Mouse (Mus musculus): ENCODE measurements at regions not wholly inside any gene's neighbourhood (a gene's known extent, or its start where the extent isn't known, plus 50 kb on each side); places are given as distances from the start of the nearest gene placed in this dataset.

DNA sequence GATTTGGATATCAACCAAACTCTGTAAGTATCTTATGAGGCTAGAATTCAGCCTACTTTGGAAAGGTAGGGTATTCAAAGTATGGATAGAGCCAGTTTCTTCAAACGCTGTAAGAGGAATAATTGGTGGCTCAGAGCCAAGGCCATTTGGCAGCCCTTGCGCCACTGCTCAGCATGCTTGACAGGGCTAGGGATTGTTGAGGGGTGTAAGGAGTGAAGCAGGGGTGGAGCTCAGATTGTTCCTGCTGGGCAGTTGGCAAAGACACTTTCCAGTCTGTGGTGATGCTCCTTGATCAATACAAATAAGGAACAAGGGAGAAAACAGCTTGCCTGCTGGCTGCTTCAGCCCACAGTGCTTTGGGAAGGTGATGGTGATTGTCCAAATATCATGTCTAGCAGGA, 181.9 kb downstream of the Kcna5 start:
- peak; percentile 18 for DNase-seq

GRCm38 (mm10) chr6:126350476-126350875, 183.8 kb upstream of the Ntf3 start:
- no peak for DNase-seq

DNA sequence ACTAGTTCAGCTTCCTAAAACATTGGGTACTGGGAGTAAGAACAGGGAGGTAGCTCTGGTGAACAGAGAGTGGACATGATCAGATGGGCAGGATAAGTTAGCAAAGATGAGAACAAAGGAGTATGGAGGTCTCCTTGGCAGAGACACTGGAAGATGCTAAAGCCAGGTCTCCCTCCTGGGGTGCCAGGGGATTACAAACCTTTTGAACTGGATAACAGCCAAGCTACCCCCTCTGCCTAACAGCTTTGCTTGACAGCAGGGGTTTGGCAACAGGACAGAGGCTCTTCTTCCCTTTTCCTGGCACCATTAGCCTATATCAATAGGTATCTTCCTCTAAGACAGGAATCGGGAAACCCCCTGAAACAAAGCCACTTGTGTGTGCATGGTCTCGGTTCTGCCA, 183.2 kb upstream of the Ntf3 start:
- DNase-seq = no peak

GRCm38 (mm10) chr6:126345221-126345620, 178.5 kb upstream of the Ntf3 start:
- no peak for DNase-seq

DNA sequence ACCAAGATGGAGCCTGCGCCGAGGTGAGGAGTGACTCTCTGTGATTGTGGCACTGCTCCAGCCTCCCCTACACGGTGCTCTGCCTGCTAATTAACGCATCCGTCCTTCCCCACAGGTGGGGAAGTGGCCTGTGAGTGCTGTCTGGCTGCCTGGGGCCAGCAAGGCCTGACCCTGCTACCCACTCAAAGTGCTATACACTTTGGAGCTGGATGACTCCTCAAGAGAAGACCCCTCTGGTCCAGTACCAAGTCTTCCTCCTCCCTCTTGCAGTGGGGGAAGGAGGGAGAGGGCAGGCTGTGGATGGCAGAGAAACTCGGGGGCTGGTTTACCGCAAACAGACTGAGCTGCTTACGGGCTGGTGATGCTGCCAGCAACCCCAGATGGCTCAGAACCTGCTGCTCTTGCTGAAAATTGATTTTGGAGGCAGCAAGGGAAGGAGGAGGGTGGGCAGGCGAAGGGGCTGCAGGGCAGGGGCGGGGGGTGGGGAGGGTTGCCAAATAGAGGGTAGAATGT, 173.4 kb upstream of the Ntf3 start:
- DNase-seq = no peak

DNA sequence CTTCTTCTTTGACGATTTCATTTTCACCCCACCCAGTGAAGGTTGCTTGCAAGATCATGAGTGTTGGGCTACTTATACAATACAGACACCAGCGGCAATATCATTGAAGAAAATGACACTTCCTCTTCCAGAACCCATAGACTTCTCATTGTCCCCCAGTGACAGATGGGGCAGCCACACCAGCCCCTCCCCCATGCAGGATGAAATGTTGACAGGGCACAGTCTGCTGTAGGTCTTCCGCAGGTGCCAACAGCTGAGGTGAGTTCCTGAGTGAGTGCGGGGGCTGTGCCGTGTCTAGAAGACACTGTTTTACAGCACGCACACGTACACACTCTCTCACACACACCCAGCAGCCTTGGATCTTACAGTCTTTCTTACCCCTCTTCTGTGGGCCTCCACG, 171.0 kb upstream of the Ntf3 start:
- DNase-seq = no peak

- DNase-seq = no peak
These were observed 167.5 kb upstream of the Ntf3 start for GRCm38 (mm10) chr6:126334258-126334657.

DNA sequence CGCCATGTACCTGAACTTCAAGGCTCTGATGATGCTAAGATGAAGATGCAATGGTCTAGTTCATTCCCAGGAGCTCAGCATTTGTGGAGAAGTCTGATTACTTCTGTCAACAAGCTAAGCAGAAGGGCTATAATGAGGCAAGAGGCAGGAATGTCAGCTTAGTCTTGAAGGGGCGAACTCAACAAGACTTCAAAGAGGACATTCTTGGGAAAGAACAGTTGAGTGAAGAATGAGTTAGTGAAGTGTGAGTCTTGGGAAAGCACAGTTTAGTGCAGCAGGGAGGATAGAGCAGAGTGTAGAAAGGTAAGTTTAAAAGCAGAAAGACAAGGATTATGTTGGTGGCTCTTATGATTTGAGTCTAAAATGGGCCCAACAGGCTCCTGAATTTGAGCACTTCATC, 160.5 kb upstream of the Ntf3 start:
- DNase-seq = no peak

GRCm38 (mm10) chr6:126318523-126318922, 151.8 kb upstream of the Ntf3 start:
- DNase-seq = no peak

GRCm38 (mm10) chr6:126310786-126311480, 144.2 kb upstream of the Ntf3 start:
- no peak for DNase-seq

DNA sequence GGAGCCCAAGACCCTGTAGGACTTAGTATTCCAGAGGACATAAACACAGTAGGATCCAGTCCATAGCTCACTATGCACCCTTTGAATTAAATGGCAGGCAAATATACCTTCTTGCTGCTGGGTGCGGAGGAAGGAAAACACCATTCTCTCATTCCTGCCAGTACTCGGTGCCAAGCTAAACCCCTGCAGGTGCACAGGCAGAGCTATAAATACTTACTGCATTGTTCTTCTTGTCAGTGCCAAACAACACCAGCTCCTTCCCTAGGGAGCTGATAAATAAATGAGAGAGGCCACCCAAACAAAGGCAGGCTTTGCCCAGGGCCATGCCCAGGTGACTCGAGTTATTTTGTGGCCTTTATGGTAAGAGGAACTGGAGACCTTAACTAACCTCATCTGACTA, 136.4 kb upstream of the Ntf3 start:
- no peak for DNase-seq

GRCm38 (mm10) chr6:126291581-126291980, 124.9 kb upstream of the Ntf3 start:
- no peak for DNase-seq

GRCm38 (mm10) chr6:126287166-126287565, 120.5 kb upstream of the Ntf3 start:
- DNase-seq = no peak

GRCm38 (mm10) chr6:126286201-126286600, 119.5 kb upstream of the Ntf3 start:
- DNase-seq = no peak

- DNase-seq = no peak
These were observed 117.7 kb upstream of the Ntf3 start for GRCm38 (mm10) chr6:126284409-126284808.

- no peak for DNase-seq
These were observed 113.6 kb upstream of the Ntf3 start for GRCm38 (mm10) chr6:126280352-126280751.

DNA sequence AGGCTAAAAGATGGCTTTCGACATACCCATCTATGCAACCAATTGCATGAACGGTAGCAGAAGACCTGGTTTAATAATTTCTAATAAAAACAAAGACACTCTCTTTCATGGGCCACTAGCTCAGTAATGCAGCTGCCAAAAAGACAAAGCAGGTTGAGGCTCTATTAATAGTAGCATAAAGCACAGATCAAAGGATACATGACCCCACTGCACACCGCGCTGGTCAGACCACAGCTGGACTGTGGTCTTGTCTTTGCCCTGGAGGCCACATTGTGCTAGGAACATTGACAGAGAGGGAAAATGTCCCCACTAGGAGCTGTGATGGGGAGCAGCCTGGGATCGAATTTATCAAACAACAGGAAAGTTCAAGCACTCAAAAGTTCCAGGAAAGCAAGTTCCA, 79.3 kb upstream of the Ntf3 start:
- no peak for DNase-seq

DNA sequence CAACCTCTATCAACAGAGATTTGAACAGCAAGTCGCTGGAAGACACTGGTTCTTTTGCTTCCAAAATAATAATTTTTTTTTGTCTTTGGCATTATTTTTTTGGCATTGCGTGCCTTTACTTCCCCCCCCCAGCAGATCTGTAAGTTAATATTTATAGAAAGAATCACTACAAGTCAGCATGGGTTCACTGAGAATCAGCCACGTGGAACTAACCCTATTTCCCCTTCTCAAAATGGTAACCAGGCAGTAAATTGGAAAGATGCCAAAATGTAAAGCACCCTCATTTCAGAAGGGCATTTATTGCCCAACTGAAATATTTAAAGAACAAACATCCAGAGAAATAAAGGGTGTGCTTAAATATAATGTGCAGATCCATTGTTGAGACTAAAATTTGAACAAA, 78.7 kb upstream of the Ntf3 start:
- DNase-seq = no peak

GRCm38 (mm10) chr6:126242299-126242698, 75.6 kb upstream of the Ntf3 start:
- peak; percentile 9 for DNase-seq

GRCm38 (mm10) chr6:126240256-126240655, 73.5 kb upstream of the Ntf3 start:
- DNase-seq = peak; percentile 7
